Mouse (Mus musculus): ENCODE data around the gene Gys1. TPM values are rescaled to one million over a fixed set of nuclear protein-coding genes. Genes with fewer than 3 reads are reported as not detected.

Gene Gys1
- total RNA-seq, 1 experiment from 2014 or later: 7.5 TPM

GRCm38 (mm10) chr7:45413864-45414739 lies 20.5 kb upstream of the Gys1 start:
- ATAC-seq (replicated peaks; ENCODE audit: low read depth, poor library complexity, severe bottlenecking): 0 out of 2 replicates have a peak, but pooled peaks have one; percentile 12

GRCm38 (mm10) chr7:45414740-45415224 lies 19.9 kb upstream of the Gys1 start:
- no peak for ATAC-seq (replicated peaks; ENCODE audit: low read depth, poor library complexity, severe bottlenecking)

GRCm38 (mm10) chr7:45415636-45416035 lies 19.0 kb upstream of the Gys1 start:
- peak; percentile 43 for ATAC-seq (replicated peaks; ENCODE audit: low read depth, poor library complexity, severe bottlenecking)

- ATAC-seq (replicated peaks; ENCODE audit: low read depth, poor library complexity, severe bottlenecking): no peak
These were observed 16.6 kb upstream of the Gys1 start for GRCm38 (mm10) chr7:45417962-45418492.

- ATAC-seq (replicated peaks; ENCODE audit: low read depth, poor library complexity, severe bottlenecking): no peak
These were observed 14.6 kb upstream of the Gys1 start for GRCm38 (mm10) chr7:45419859-45420614.

- no peak for ATAC-seq (replicated peaks; ENCODE audit: low read depth, poor library complexity, severe bottlenecking)
These were observed 14.1 kb upstream of the Gys1 start, which contains the start of gene Lhb for GRCm38 (mm10) chr7:45420615-45420919. Gene Lhb, plus strand, starts transcription at chr7:45420820.

GRCm38 (mm10) chr7:45421194-45421593 lies 13.4 kb upstream of the Gys1 start:
- no peak for ATAC-seq (replicated peaks; ENCODE audit: low read depth, poor library complexity, severe bottlenecking)

- no peak for ATAC-seq (replicated peaks; ENCODE audit: low read depth, poor library complexity, severe bottlenecking)
These were observed 8.1 kb upstream of the Gys1 start for GRCm38 (mm10) chr7:45426556-45426955.

GRCm38 (mm10) chr7:45433835-45434202 lies 825 bp upstream of the Gys1 start:
- no peak for ATAC-seq (replicated peaks; ENCODE audit: low read depth, poor library complexity, severe bottlenecking)

GRCm38 (mm10) chr7:45435038-45435437 lies 394 bp downstream of the Gys1 start:
- no peak for ATAC-seq (replicated peaks; ENCODE audit: low read depth, poor library complexity, severe bottlenecking)

- no peak for ATAC-seq (replicated peaks; ENCODE audit: low read depth, poor library complexity, severe bottlenecking)
These were observed 1.8 kb downstream of the Gys1 start for GRCm38 (mm10) chr7:45436444-45436843.

GRCm38 (mm10) chr7:45437046-45437445 lies 2.4 kb downstream of the Gys1 start:
- no peak for ATAC-seq (replicated peaks; ENCODE audit: low read depth, poor library complexity, severe bottlenecking)

GRCm38 (mm10) chr7:45437521-45438276 lies 3.1 kb downstream of the Gys1 start, which contains the start of gene Ruvbl2:
Gene Ruvbl2, minus strand, starts transcription at chr7:45438096.
- no peak for ATAC-seq (replicated peaks; ENCODE audit: low read depth, poor library complexity, severe bottlenecking)

GRCm38 (mm10) chr7:45443526-45444420 lies 9.1 kb downstream of the Gys1 start:
- ATAC-seq (replicated peaks; ENCODE audit: low read depth, poor library complexity, severe bottlenecking): no peak

GRCm38 (mm10) chr7:45446589-45446988 lies 11.9 kb downstream of the Gys1 start:
- no peak for ATAC-seq (replicated peaks; ENCODE audit: low read depth, poor library complexity, severe bottlenecking)

- peak; percentile 73 for ATAC-seq (replicated peaks; ENCODE audit: low read depth, poor library complexity, severe bottlenecking)
These were observed 12.8 kb downstream of the Gys1 start for GRCm38 (mm10) chr7:45447325-45447990.

- no peak for ATAC-seq (replicated peaks; ENCODE audit: low read depth, poor library complexity, severe bottlenecking)
These were observed 15.3 kb downstream of the Gys1 start for GRCm38 (mm10) chr7:45449974-45450373.

GRCm38 (mm10) chr7:45451344-45451982 lies 16.8 kb downstream of the Gys1 start:
- peak; percentile 88 for ATAC-seq (replicated peaks; ENCODE audit: low read depth, poor library complexity, severe bottlenecking)

Data from common myeloid progenitor, adult 5-6 weeks (primary cell).